Mouse (Mus musculus): ENCODE measurements around the gene Emp2.

Emp2 gene

GRCm38 (mm10) chr16:10313646-10314088, at the start of gene Emp2:
TSS of gene Emp2 (minus strand) at chr16:10313968.
- peak; percentile 77 for DNase-seq (ENCODE audit: low spot score)

- no peak for DNase-seq (ENCODE audit: low spot score)
Observed at GRCm38 (mm10) chr16:10363061-10363460, 49.3 kb upstream of the Emp2 start.

GRCm38 (mm10) chr16:10359241-10359640, 45.5 kb upstream of the Emp2 start:
- no peak for DNase-seq (ENCODE audit: low spot score)

- DNase-seq (ENCODE audit: low spot score) = peak; percentile 72
Observed at GRCm38 (mm10) chr16:10358010-10358934, 44.5 kb upstream of the Emp2 start.

- DNase-seq (ENCODE audit: low spot score) = peak; percentile 60
Observed at GRCm38 (mm10) chr16:10355004-10355403, 41.2 kb upstream of the Emp2 start.

GRCm38 (mm10) chr16:10351050-10351636, 37.4 kb upstream of the Emp2 start:
- no peak for DNase-seq (ENCODE audit: low spot score)

GRCm38 (mm10) chr16:10349876-10350275, 36.1 kb upstream of the Emp2 start:
- peak; percentile 60 for DNase-seq (ENCODE audit: low spot score)

GRCm38 (mm10) chr16:10349436-10349835, 35.7 kb upstream of the Emp2 start:
- peak; percentile 73 for DNase-seq (ENCODE audit: low spot score)

GRCm38 (mm10) chr16:10347551-10347950, 33.8 kb upstream of the Emp2 start:
- no peak for DNase-seq (ENCODE audit: low spot score)

- DNase-seq (ENCODE audit: low spot score) = no peak
Observed at GRCm38 (mm10) chr16:10341110-10341509, 27.3 kb upstream of the Emp2 start.

- no peak for DNase-seq (ENCODE audit: low spot score)
Observed at GRCm38 (mm10) chr16:10339930-10340329, 26.2 kb upstream of the Emp2 start.

GRCm38 (mm10) chr16:10338601-10339000, 24.8 kb upstream of the Emp2 start:
- DNase-seq (ENCODE audit: low spot score) = no peak

GRCm38 (mm10) chr16:10337422-10338197, 23.8 kb upstream of the Emp2 start:
- no peak for DNase-seq (ENCODE audit: low spot score)

GRCm38 (mm10) chr16:10336454-10337421, 23.0 kb upstream of the Emp2 start:
- DNase-seq (ENCODE audit: low spot score) = no peak

- no peak for DNase-seq (ENCODE audit: low spot score)
Observed at GRCm38 (mm10) chr16:10335953-10336352, 22.2 kb upstream of the Emp2 start.

- DNase-seq (ENCODE audit: low spot score) = no peak
Observed at GRCm38 (mm10) chr16:10332732-10333131, 19.0 kb upstream of the Emp2 start.

- no peak for DNase-seq (ENCODE audit: low spot score)
Observed at GRCm38 (mm10) chr16:10330586-10331495, 17.1 kb upstream of the Emp2 start.

- no peak for DNase-seq (ENCODE audit: low spot score)
Observed at GRCm38 (mm10) chr16:10327563-10328333, 14.0 kb upstream of the Emp2 start.

- DNase-seq (ENCODE audit: low spot score) = no peak
Observed at GRCm38 (mm10) chr16:10319914-10320569, 6.3 kb upstream of the Emp2 start.
